Mouse (Mus musculus) heart, adult 11 months (tissue): ENCODE results near the gene Pllp.

Source experiments
- DNase-seq: peaks from one replicate; pipeline ENCODE4 v3.0.0; 2022

Pllp gene

DNA sequence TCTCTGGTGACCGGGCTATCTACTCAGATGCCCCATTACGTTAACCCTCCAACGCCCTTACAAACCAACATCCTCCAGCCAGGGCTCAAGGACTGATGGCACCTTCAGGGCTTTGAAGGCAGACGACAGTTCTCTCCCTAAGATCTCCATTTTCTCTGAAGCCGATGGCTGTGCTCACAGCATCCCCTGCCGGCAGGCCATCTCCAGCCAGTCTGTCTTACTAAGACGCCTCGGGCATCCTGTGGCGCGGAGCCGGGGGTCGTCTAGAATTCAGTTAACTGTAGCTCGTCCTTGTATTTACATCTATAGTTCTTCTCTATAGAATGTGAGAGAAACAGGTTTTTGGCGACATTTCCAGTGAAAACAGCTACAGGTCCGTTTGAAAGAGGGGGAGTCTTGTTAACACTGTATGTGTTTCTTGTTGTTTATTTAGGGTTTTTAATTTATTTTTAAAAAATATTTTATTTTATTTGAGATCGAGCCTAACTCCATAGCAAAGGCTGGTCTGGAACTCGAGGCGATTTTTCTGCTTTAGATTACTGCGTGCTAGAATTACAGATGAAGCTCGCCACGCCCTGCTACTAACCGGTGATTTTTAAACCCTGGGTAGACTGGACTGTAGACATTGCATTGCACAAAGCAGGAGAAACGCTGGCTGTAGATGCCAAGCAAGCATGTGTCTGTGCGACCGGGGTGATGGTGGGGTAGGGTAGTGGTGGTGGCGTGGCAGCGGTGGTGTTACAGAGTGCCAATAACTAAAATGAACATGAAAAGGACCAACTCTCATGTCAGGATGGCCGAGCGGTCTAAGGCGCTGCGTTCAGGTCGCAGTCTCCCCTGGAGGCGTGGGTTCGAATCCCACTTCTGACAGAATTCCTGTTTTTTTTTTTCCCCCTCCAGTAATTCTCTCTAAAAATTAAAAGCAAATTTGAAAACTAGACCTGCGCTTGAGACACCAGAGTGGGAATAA is 7.1 kb upstream of the Pllp start:
- peak; percentile 98 for DNase-seq

DNA sequence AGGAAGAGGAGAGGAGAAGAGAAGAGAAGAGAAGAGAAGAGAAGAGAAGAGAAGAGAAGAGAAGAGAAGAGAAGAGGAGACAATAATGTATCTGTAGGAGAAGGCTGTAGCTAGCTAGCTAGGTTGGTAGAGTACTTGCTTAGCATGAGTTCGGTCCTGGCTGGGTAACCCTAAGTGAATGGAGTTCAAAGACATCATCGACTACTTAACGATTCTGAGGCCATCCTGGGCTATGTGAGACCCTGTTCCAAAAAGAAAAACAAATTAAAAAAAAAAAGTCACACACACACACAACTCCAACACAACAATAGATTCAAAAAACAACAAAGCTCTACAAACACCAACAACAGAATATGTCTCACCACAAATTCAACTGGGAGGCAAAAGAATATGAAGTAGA is 6.1 kb upstream of the Pllp start:
- peak; percentile 24 for DNase-seq

DNA sequence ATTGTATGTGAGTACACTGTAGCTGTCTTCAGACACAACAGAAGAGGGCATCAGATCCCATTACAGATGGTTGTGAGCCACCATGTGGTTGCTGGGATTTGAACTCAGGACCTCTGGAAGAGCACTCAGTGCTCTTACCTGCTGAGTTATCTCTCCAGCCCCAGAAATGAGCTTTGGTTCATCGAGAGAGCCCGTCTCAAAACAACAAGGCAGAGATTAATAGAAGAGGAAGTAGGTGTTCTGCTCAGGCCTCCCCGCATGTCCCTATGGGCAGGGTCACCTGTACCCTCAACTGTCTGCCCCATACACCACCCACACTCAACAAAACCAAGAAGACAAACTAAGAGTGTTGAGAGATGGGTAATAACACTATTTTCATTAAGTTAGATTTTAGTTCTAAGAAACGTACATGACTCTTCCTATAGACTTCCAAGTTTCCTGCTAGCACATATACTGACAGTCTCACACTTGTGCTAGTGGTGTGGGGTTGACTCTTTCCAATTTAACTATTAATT is 4.4 kb upstream of the Pllp start:
- peak; percentile 35 for DNase-seq

DNA sequence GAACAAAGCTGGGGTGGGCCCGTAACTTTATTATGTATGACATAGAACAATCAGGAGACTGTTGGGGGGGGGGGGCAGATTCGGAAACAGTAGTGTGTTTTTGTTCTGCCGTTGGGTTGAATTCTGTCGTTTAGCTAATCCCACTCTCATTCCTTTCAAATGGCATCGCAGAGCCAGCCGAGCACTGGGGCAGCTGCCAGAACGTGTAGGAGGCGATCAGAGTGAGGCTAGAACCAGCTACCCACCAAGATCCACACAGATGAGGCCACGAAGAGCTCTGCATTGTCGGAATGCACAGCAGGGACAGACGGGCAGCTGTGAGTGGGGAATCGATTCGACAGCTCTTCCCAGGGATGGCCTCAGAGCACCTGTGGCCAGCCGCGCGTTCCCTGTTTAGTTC is 3.3 kb upstream of the Pllp start:
- peak; percentile 81 for DNase-seq

DNA sequence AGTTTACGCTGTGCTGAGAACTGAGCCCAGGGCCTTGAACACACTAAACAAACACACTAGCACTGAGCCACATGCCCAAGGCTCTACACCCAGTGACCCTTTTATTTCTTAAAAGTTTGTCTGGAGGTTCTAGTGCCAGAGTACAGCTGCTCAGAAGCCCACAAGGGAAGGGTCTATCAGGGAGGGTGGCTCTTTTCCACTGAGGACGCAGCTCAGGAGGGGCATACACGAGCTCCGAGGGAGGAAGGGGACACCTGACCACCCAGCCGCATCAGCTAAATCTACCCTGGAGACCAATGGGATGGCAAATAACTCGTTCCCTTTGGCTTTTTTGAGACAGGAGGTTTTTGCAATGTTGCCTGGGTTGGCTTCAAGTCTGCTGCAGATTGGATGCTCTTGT is 1.9 kb upstream of the Pllp start:
- peak; percentile 77 for DNase-seq

DNA sequence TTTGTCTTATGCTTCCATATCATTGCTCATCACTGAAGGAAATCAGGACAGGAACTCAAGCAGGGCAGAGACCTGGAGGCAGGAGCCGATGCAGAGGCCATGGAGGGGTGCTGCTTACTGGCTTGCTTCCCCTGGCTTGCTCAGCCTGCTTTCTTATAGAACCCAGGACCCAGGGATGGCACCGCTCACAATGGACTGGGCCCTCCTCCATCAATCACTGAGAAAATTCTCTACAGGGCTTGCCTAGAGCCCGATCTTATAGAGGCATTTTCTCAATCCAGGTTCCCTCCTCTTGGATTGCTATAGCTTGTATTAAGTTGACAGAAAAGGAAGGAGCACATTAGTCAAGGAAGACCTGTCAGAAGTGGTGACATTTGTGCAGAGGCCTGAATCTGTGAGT is 488 bp upstream of the Pllp start:
- peak; percentile 72 for DNase-seq

DNA sequence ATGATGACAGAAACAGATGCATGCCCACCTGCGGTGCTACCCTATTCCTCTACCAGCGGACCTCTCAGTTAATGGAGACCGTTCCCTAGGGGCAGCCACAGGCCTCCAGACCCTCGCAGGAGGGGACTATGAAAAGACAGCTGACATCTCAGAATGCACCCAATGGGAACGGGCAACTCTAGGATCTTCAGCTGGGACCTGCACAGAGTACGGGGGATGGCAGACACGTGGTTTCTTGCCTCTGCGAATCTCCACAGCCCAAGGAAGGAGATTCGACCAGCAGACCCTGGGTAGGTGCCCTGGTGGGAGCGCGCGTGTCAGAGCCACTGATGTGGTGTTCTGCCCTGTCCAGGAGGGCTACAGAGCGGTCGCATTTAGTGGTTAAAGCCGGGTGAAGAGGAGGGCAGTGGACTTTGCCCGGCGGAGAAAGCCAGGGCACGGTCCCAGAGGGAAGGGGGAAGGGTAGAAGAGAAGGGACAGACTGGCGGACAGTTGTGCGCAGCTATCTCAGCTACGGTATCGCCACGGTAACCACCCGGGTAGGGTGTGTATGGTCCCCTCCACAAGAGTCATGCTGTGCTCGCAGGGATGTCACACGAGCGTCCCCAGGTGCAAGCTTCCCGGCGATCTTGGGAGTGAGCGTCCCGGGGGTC is 611 bp downstream of the Pllp start:
- DNase-seq = peak; percentile 88

DNA sequence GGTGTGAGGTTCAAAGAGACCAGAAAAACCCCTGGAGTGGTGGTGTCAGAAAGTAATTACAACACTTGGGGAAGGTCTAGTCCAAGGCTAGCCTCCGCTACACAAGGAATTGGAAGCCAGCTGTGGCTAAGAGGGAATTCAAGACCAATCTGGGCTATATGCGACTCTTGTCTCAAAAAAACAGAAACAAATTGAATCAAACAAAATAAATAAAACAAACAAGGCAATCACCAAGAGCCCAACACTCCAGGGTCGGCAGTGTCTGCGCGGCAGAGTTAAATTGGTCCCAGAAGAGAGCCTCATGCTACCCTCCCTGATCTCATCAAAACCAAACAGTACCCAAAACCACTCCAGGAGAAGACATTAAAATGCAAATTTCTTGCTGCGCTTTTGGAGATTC is 1.4 kb downstream of the Pllp start:
- peak; percentile 64 for DNase-seq

DNA sequence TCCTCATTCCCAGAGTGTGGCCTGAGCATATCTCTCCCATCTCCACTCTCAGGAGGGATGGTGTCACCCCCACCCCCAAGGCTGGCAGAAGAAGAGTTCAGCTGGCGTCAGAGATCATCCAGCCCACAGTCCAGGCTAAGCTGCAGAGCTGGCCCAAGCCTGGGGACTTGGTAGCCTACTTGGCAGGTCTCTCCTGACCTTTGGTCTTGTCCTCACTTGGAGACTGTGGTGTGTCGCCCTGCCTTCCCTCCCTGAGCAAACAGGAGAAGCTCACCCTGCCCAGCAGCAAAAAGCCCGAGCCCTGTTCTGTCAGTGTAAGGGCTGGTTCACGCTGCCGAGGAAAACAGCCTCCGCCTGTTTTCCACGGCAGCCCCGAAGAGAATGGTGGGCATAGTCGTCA is 10.1 kb downstream of the Pllp start:
- DNase-seq = no peak

DNA sequence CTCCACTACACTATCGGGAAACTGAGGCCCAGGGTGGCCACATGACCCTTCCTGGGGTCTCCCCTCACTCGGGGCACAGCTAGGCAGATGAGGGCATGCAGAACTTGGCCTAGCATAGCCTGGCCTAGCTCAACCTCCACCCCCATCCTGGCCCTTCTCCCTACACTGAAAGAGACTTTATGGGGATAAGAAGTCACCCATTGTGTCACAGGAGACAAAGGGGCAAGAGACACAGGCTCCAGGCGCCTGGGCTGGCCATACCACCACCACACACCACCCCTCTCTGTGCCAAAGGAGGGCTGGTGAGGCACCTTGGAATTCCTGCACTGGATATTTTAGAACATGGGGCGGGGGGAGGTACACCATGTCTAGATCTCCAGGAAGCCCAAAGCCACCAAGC is 11.8 kb downstream of the Pllp start:
- no peak for DNase-seq

DNA sequence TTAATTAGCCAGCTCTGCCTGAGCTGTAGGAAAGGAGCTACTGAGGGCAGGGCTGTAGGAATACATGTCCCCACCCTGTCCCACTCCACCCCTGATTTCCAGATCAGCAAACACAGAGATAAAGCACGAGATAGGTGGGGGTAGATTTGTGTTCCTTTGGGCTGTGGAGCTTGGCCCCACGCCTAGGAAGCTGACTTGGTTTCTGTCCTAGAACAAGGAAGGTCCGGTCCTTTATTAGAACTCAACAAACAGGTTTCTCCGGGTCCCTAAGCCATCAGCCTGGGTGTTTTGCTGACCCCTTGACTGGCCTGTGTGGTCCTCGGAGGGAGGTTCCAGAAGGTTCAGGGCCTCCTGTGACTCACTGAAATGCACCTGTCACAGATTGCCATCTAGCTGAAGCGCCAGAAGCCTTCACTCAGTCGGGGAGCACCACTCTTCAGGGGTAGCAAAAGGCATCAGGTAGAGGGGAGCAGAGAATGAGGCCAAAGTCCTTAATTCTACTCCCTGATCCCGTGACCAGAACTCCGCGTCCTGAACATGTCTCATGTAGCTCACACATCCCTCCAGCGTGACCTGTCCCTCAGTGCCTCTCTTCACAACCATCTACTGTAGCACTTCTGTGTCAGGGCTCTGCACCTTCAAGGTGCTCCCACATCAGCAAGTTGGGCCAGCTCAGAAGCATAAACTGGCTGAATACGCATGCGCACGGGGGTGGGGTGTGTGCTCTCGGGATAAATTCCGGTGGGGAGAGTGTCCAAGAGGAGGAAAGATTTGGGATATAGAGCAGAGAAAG is 13.2 kb downstream of the Pllp start:
- peak; percentile 93 for DNase-seq

DNA sequence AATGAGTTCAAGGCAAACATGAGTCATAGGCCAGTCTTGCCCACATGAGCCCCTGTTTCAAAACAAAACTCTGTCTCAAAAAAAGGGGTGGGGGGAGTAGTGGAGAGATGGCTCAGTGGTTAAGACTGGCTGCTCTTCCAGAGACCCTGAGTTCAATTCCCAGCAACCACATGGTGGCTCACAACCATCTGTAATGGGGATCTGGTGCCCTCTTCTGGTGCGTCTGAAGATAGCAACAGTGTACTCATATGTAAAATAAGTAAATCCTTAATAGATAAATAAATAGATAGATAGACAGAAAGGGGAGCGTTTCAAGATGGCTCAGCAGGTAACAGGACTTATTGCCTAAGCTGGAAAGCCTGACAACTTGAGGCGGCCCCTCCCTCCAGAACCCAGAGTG is 15.7 kb downstream of the Pllp start:
- no peak for DNase-seq

DNA sequence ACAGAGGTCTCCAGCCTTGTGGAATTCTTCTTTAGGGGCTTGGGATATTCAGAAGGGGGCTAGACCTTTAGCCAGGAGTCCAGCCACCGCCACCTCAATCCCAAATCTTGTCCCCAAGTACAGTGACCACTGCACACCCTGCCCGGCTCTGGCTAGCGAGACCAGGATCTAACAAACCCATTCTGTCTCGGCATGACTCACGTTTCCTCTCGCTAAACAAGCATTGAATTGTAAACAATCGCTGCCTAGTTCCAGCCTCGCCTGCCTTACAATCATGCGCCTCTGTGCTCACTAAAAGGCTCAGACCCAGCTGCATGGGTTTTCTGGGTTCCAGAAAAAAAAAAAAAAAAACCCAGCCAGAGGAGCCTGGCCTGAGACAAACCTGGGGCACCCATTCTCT is 17.5 kb downstream of the Pllp start:
- no peak for DNase-seq

DNA sequence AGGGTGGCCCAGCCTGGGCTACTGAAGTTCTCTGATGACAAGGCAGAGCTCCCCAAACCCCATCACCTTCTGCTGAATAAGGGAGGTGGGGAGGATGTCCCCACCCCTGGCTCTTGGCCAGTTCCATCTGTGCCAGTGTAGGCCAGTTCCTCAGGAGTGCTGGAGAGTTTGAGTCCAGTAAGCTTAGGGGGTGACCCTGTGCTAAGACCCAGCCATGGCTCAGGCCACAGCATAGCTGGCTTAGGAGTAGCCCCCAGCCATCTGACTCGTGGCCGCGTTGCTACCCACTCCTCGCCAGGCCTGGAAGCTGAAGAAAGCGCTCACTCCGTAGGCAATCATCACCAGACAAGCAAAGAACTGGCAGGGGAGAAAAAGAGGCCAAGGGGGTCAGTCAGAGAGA is 20.2 kb downstream of the Pllp start:
- no peak for DNase-seq

DNA sequence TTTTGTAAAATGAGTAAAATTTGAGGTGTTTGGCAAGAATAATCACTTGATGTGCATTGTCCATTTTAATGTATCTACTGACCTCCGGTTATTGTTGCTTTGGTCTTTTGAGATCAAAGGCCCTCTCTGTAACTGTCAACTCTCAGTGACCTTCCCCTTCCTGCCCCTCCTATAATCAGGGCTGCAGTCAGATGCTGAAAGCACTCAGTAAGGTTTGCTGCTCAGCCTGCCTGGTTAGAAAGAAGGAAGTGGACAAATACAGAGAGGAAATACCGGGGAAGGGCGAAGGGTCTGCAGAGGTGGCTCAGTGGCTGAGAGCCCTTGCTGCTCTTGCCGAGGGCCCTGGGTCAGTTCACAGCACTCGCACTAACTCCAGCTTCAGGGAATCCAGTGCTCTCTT is 21.7 kb downstream of the Pllp start:
- peak; percentile 91 for DNase-seq

DNA sequence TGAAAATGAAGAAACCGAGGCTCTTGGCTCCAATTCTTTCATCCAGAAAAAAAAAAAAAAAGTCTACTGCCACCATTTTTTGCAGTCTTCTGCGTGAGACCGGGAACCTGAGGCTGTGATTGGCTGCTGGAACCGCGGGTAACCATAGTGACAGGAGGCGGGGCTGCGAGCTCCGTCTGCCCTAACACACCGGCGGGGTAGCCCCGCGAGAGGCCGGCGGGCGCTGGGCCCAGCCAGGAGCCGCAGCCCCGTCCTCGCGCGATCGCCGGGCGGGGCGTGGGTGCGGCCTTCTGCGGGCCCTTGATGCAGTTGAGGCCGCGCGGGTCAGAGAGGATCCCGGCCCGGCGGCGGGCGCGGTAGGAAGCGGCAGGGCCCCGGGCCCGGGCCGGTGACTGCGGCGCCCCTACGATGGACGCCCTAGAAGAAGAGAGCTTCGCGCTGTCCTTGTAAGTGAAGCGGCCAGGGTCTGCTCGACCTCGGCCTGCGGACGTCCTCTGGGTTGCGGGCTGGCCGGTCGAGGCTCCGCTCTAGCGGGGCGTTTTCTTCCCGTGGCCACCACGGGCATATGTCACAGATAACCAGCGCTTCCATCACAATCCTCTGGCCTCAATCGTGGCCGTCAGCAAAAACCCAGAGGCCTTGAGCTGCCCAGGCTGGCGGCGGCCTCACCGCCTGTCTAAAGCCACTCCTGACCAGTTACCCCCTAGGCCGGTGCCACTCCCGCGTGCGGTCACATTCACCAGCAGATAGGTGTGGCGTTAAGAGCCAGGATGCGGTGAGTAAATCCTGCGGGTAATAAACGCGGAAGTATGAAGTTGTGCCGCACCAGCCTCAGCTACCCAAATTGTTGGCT is 29.4 kb downstream of the Pllp start, which contains the start of gene Arl2bp:
Gene Arl2bp (plus strand): TSS at position 145 of the 853 bp plus-strand sequence.
- peak; percentile 100 for DNase-seq

DNA sequence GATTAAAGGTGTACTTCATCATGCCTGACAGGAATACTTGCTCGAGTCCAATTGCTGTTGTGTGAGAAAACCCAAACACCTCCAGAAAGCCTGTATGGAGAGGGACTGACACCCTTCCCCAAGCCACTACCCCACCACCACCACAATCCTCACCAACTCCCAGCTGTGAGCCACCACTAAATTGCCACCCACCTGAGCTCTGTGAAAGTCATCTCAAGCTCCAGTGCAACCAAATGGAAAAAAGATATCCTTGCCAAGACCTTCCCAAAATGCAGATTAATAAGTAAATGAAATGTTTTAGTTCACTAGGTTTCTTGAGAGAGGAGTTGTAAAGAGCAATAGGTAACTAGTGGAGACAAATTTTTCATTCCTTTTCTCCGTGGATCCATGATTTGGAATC is 31.4 kb downstream of the Pllp start:
- peak; percentile 79 for DNase-seq

DNA sequence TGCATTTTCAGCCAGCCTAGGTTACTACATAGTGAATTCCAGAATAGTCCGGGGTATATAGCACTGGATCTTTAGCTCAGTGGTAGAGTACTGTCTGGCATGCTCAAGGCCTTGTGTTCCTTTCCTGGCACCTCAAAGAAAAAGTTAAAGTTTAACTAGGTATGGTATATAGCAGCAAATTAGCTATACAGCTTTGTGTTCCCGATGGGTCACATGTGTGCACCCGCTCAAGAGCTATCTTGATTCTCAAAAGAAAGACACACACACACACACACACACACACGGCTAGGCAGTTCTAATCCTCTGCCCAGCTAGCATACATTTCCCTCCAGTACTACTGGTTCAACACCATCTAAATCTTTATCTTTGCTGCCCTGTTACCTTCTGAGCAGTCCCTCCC is 35.7 kb downstream of the Pllp start:
- DNase-seq = no peak

DNA sequence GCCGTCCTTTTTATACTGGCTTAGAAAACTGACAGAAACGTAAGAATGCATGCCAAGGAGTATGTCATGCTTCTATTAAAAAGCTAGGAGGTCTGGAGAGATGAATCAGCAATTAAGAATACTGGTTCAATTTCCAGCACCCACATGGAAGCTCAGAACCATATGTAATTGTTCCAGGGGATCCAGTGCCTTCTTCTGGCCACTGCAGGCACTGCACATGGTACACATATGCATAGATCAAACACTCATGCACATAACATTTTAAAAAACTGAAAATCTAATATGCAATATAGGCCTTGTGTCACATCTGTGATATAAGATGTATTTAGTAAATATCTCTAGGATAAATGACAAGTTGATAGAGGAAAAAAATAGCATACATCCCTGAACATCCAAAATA is 38.0 kb downstream of the Pllp start:
- peak; percentile 40 for DNase-seq

DNA sequence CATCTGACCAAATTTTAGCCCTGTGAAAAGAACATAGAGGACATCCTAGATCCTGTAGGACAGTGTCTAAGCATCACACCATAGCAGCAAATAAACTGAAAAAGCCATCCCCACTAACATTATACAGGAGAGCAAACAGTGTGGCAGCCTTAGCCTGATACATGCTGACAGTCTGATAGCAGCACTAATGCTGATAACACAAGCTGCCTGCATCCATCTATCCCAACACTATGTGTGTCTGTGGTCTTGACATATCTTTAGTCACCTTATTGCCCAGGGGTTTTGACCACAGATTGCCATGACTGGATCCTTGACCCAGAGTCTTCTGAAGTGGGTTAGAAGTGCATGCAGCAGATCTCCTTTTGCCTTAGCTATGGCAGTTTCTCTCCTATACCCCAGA is 41.1 kb downstream of the Pllp start:
- DNase-seq = peak; percentile 40

DNA sequence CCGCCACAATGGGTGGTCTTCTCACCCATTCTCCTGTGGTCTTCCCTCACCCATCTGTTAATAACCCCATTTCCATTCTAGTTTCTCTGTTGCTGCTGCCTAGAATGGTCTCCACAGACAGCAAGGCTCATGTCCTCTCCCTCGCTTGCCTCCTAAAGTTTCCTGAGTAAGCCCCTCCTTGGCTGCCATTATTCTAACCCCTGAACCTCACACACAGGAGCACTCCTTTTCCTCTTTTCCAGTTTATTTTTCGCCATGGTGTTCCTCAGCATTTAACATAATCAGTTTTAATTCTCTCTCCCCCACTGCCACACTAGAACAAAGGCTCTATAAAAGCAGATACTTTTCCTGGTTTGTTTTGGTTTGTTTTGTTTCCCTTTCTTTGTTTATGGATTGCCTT is 43.1 kb downstream of the Pllp start:
- peak; percentile 61 for DNase-seq

DNA sequence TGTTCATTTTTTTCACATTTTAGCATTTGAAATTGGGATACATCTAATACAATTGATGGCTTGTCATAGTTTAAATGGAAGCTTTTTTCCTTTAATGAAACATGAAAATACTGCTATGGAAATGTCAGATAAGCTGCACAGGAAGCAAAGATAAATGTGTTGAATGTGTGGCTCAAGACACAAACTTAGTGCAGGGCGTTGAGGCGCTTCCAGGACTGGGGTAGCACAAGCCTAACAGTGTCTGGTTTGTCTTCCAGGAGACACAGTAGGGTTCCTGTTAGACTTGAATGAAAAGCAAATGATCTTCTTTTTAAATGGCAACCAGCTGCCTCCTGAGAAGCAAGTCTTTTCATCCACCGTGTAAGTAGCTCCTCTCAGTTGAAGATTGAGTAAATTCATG is 46.6 kb downstream of the Pllp start:
- DNase-seq = peak; percentile 30
